Mouse (Mus musculus) midbrain, embryonic 15.5 days (tissue): Measurements from ENCODE around the gene Ide. TPM values are rescaled to one million over a fixed set of nuclear protein-coding genes. Genes with fewer than 3 reads are reported as not detected.

Source experiments
- ATAC-seq: fragments of 200-750 bp; cut with Nextera tagmentation; replicated peaks from 2 replicates; pipeline ENCODE4 v1.8.0; 2017; ENCODE audit warnings: moderate TSS enrichment
- H3K27ac ChIP-seq: fragments of 300-500 bp; sonication (generic); 2 replicates; pipeline ENCODE4 v1.5.1; 2015; ENCODE audit warnings: mild to moderate bottlenecking, inconsistent platforms
- H3K27me3 ChIP-seq: fragments of 300-500 bp; sonication (generic); replicated peaks from 2 replicates; pipeline ENCODE4 v1.6.1; 2015; ENCODE audit warnings: inconsistent platforms
- H3K36me3 ChIP-seq: fragments of 300-500 bp; sonication (generic); replicated peaks from 2 replicates; pipeline ENCODE4 v1.6.1; 2015; ENCODE audit warnings: inconsistent platforms
- H3K4me1 ChIP-seq: fragments of 300-500 bp; sonication (generic); 2 replicates; pipeline ENCODE4 v1.6.1; 2015; ENCODE audit warnings: inconsistent platforms
- H3K4me2 ChIP-seq: fragments of 300-500 bp; sonication (generic); 2 replicates; pipeline ENCODE4 v1.6.1; 2015; ENCODE audit warnings: inconsistent platforms, mild to moderate bottlenecking, moderate library complexity
- H3K4me3 ChIP-seq: fragments of 300-500 bp; sonication (generic); 2 replicates; pipeline ENCODE4 v1.5.1; 2015; ENCODE audit warnings: mild to moderate bottlenecking, inconsistent platforms
- H3K9ac ChIP-seq: fragments of 300-500 bp; sonication (generic); 2 replicates; pipeline ENCODE4 v1.6.1; 2015; ENCODE audit warnings: mild to moderate bottlenecking, inconsistent platforms
- H3K9me3 ChIP-seq: fragments of 300-500 bp; sonication (generic); 2 replicates; pipeline ENCODE4 v1.6.1; 2016; ENCODE audit warnings: inconsistent platforms
- WGBS: fragments of 180-500 bp; shearing (Covaris S2); methylation state at CpG from one replicate; pipeline ENCODE4 v1.1.7; 2015; ENCODE audit warnings: mixed read lengths; 5-methylcytosine and 5-hydroxymethylcytosine counted together
- polyA plus RNA-seq: library from polyadenylated mRNA; unstranded; fragments of >200 nt; fragmentation: Nextera tagmentation; extraction: Ambion mirVana; gene quantifications from 2 replicates; pipeline ENCODE4 v1.2.1, GENCODE M21; 2015

Gene Ide
- polyA plus RNA-seq, 1 experiment from 2014 or later: 39.0 TPM

GRCm38 (mm10) chr19:37291676-37292075 is 46.0 kb downstream of the Ide start:
- Histone ChIP-seq H3K27me3 (no peaks in the 10 kb centered on the region), H3K9me3 (no peaks in the 10 kb centered on the region), H3K36me3 (0 out of 2 replicates have a peak, but pooled peaks cover 4% of the 10 kb centered on the region), H3K4me2 (no peak overlapping the region), H3K27ac (no peak overlapping the region), H3K4me1 (no peaks in the 10 kb centered on the region), H3K4me3 (no peak overlapping the region), H3K9ac (no peak overlapping the region)
- no peak for ATAC-seq
- WGBS: 88% methylated on average over 4 of the region's 4 CpGs

GRCm38 (mm10) chr19:37290906-37291305 is 46.7 kb downstream of the Ide start:
- 0 out of 2 replicates have a peak, but pooled peaks cover 5% of the 10 kb centered on the region for H3K36me3 ChIP-seq
- H3K4me2 ChIP-seq: no peak overlapping the region
- H3K9me3 ChIP-seq: no peaks in the 10 kb centered on the region
- 87% methylated on average over 8 of the region's 8 CpGs for WGBS
- H3K4me3 ChIP-seq: no peak overlapping the region
- ATAC-seq: no peak
- H3K4me1 ChIP-seq: no peaks in the 10 kb centered on the region
- no peak overlapping the region for H3K27ac ChIP-seq
- no peaks in the 10 kb centered on the region for H3K27me3 ChIP-seq
- H3K9ac ChIP-seq: no peak overlapping the region

- ATAC-seq: no peak
- no peak overlapping the region for H3K4me3 ChIP-seq
- H3K4me2 ChIP-seq: no peak overlapping the region
- H3K36me3 ChIP-seq: peaks cover 12% of the 10 kb centered on the region; the same call in 1 of the 2 replicates
- no peak overlapping the region for H3K27ac ChIP-seq
- no peaks in the 10 kb centered on the region for H3K27me3 ChIP-seq
- 94% methylated on average over 9 of the region's 9 CpGs for WGBS
- H3K9me3 ChIP-seq: no peaks in the 10 kb centered on the region
- no peaks in the 10 kb centered on the region for H3K4me1 ChIP-seq
- no peak overlapping the region for H3K9ac ChIP-seq
These were observed 52.9 kb downstream of the Ide start for GRCm38 (mm10) chr19:37284775-37285174.

GRCm38 (mm10) chr19:37283166-37283565 is 54.5 kb downstream of the Ide start:
- Histone ChIP-seq H3K27me3 (no peaks in the 10 kb centered on the region), H3K9me3 (no peaks in the 10 kb centered on the region), H3K4me3 (no peak overlapping the region), H3K27ac (no peak overlapping the region), H3K9ac (no peak overlapping the region), H3K36me3 (peaks cover 23% of the 10 kb centered on the region; the same call in 1 of the 2 replicates), H3K4me2 (no peak overlapping the region), H3K4me1 (no peaks in the 10 kb centered on the region)
- 96% methylated on average over 6 of the region's 6 CpGs for WGBS
- ATAC-seq: no peak

- no peak overlapping the region for H3K9ac ChIP-seq
- no peaks in the 10 kb centered on the region for H3K4me1 ChIP-seq
- H3K4me3 ChIP-seq: no peak overlapping the region
- 97% methylated on average over 1 of the region's 1 CpGs for WGBS
- no peaks in the 10 kb centered on the region for H3K9me3 ChIP-seq
- peaks cover 22% of the 10 kb centered on the region; the same call in 1 of the 2 replicates for H3K36me3 ChIP-seq
- H3K4me2 ChIP-seq: no peak overlapping the region
- no peaks in the 10 kb centered on the region for H3K27me3 ChIP-seq
- no peak overlapping the region for H3K27ac ChIP-seq
- no peak for ATAC-seq
These were observed 55.9 kb downstream of the Ide start for GRCm38 (mm10) chr19:37281710-37282109.

- Histone ChIP-seq H3K9ac (no peak overlapping the region), H3K4me1 (no peaks in the 10 kb centered on the region), H3K27me3 (no peaks in the 10 kb centered on the region), H3K36me3 (peaks cover 21% of the 10 kb centered on the region; the same call in 1 of the 2 replicates), H3K4me2 (no peak overlapping the region), H3K9me3 (no peaks in the 10 kb centered on the region), H3K4me3 (no peak overlapping the region), H3K27ac (no peak overlapping the region)
- 86% methylated on average over 1 of the region's 1 CpGs for WGBS
- ATAC-seq: no peak
These were observed 58.5 kb downstream of the Ide start for GRCm38 (mm10) chr19:37279194-37279593.

GRCm38 (mm10) chr19:37275555-37275954 is 62.1 kb downstream of the Ide start:
- Histone ChIP-seq H3K9me3 (no peaks in the 10 kb centered on the region), H3K27ac (no peak overlapping the region), H3K4me1 (no peaks in the 10 kb centered on the region), H3K36me3 (peaks cover 21% of the 10 kb centered on the region; the same call in 1 of the 2 replicates), H3K4me3 (no peak overlapping the region), H3K27me3 (no peaks in the 10 kb centered on the region), H3K9ac (no peak overlapping the region), H3K4me2 (no peak overlapping the region)
- WGBS: 92% methylated on average over 9 of the region's 9 CpGs
- no peak for ATAC-seq

GRCm38 (mm10) chr19:37269106-37269505 is 68.5 kb downstream of the Ide start:
- 91% methylated on average over 16 of the region's 16 CpGs for WGBS

GRCm38 (mm10) chr19:37265333-37266103 is 72.1 kb downstream of the Ide start:
- Histone ChIP-seq H3K27ac (no peak overlapping the region), H3K4me3 (no peak overlapping the region), H3K4me2 (no peak overlapping the region; the same call in 1 of the 2 replicates), H3K36me3 (0 out of 2 replicates have a peak, but pooled peaks cover 3% of the 10 kb centered on the region), H3K27me3 (no peaks in the 10 kb centered on the region), H3K4me1 (no peaks in the 10 kb centered on the region), H3K9ac (no peak overlapping the region), H3K9me3 (no peaks in the 10 kb centered on the region)
- ATAC-seq: peak; percentile 93
- 36% methylated on average over 10 of the region's 10 CpGs for WGBS

More at GRCm38 (mm10) chr19:37269106-37269505, 68.5 kb downstream of the Ide start:
- Histone ChIP-seq H3K4me1 (no peaks in the 10 kb centered on the region), H3K27ac (no peak overlapping the region), H3K36me3 (0 out of 2 replicates have a peak, but pooled peaks cover 3% of the 10 kb centered on the region), H3K4me2 (no peak overlapping the region), H3K27me3 (no peaks in the 10 kb centered on the region), H3K9ac (no peak overlapping the region), H3K9me3 (no peaks in the 10 kb centered on the region), H3K4me3 (no peak overlapping the region)
- no peak for ATAC-seq

- Histone ChIP-seq H3K4me3 (no peak overlapping the region), H3K36me3 (no peaks in the 10 kb centered on the region), H3K9me3 (no peaks in the 10 kb centered on the region), H3K27ac (no peak overlapping the region), H3K27me3 (no peaks in the 10 kb centered on the region), H3K9ac (no peak overlapping the region), H3K4me1 (no peaks in the 10 kb centered on the region), H3K4me2 (no peak overlapping the region)
- ATAC-seq: no peak
- WGBS: 54% methylated on average over 23 of the region's 23 CpGs
These were observed 73.4 kb downstream of the Ide start for GRCm38 (mm10) chr19:37263943-37264897.

GRCm38 (mm10) chr19:37263566-37263942 is 74.1 kb downstream of the Ide start:
- WGBS: 65% methylated on average over 8 of the region's 8 CpGs
- H3K4me2 ChIP-seq: no peak overlapping the region
- no peak for ATAC-seq

GRCm38 (mm10) chr19:37262389-37262788 is 75.3 kb downstream of the Ide start:
- no peak for ATAC-seq
- no peaks in the 10 kb centered on the region for H3K9me3 ChIP-seq
- H3K9ac ChIP-seq: no peak overlapping the region
- H3K36me3 ChIP-seq: no peaks in the 10 kb centered on the region
- H3K27me3 ChIP-seq: no peaks in the 10 kb centered on the region
- no peak overlapping the region for H3K27ac ChIP-seq
- no peak overlapping the region for H3K4me3 ChIP-seq
- 72% methylated on average over 4 of the region's 4 CpGs for WGBS
- no peak overlapping the region for H3K4me2 ChIP-seq
- H3K4me1 ChIP-seq: no peaks in the 10 kb centered on the region

More at GRCm38 (mm10) chr19:37263566-37263942, 74.1 kb downstream of the Ide start:
- H3K4me3 ChIP-seq: no peak overlapping the region
- no peak overlapping the region for H3K9ac ChIP-seq
- H3K4me1 ChIP-seq: no peaks in the 10 kb centered on the region
- no peak overlapping the region for H3K27ac ChIP-seq
- H3K27me3 ChIP-seq: no peaks in the 10 kb centered on the region
- H3K9me3 ChIP-seq: no peaks in the 10 kb centered on the region
- no peaks in the 10 kb centered on the region for H3K36me3 ChIP-seq
